Mouse (Mus musculus): Measurements from ENCODE around the gene Smg9.

The Smg9 gene

GRCm38 (mm10) chr7:24467886-24468285 lies 68.5 kb downstream of the Smg9 start:
- TF ChIP-seq GATA4 (IDR thresholded peaks at IDR 0.05; ENCODE audit: insufficient replicate concordance, low read length): no peak

DNA sequence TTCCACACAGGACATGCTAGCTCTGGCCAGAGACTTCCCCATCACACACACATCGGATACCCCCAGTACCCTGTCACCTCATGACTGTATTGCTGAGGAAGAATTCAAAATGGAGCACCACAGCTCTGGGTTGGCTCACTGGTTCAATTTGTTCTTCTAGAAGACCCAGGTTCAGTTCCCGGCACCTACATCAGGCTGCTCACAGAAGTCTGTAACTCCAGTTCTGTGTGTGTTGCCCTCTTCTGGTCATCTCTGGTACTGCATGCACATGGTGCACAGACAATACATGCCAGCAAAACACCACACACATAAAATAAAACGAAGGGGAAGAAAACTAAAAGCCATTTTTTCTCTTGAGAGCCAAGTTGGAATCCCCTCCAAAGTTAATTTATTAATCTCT lies 69.7 kb downstream of the Smg9 start:
- no peak for TF ChIP-seq GATA4 (IDR thresholded peaks at IDR 0.05; ENCODE audit: insufficient replicate concordance, low read length)

DNA sequence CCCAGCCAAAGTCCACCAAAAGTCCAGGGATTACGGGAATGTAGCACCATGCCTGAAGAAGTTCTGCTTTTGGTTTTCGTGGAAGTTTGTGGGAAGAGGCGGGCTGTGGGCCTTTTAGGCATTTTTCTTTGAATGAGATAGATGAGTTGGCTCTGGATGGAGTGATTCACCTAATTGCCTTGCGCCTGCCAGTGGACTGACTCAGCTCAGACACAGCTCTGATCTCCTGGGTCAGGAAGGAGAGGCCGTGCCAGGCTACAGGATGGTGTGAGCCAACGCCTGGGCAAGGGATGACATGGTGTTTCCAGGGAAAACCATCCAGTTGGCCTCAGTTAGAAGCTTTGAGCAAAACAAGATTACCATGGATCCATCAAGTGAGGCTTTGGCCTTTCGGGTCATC lies 70.9 kb downstream of the Smg9 start:
- TF ChIP-seq GATA4 (IDR thresholded peaks at IDR 0.05; ENCODE audit: insufficient replicate concordance, low read length): no peak
